Mouse (Mus musculus) liver, postnatal 0 days (tissue): ENCODE measurements around the gene Snx20.

Source experiments
- CTCF ChIP-seq: sonication (generic); IDR thresholded peaks from 2 replicates; pipeline ENCODE4 v1.5.1; 2016; ENCODE audit warnings: antibody characterized with exemption, low read depth
- EP300 ChIP-seq: IDR thresholded peaks from 2 replicates; pipeline ENCODE4 v1.6.1; 2016; ENCODE audit warnings: antibody characterized with exemption, low read depth, mild to moderate bottlenecking

GRCm38 (mm10) chr8:88599491-88599890, 36.4 kb downstream of the Snx20 start:
- no peak for TF ChIP-seq CTCF
- TF ChIP-seq EP300 = no peak
